Mouse (Mus musculus): ENCODE results near the gene Phldb3. TPM values are rescaled to one million over a fixed set of nuclear protein-coding genes. Genes with fewer than 3 reads are reported as not detected.

Gene Phldb3
- polyA plus RNA-seq, 1 experiment from 2014 or later: not detected

Other genes with a start within 250 kb of the Phldb3 start
- gene Kcnn4, start 240.5 kb upstream of the Phldb3 start, polyA plus RNA-seq (2016; fragmentation: Nextera tagmentation; extraction: Ambion mirVana): 3.3 and 4.0 TPM in 2 replicates
- 29.0 and 34.1 TPM in 2 replicates for gene Smg9, start 211.1 kb upstream of the Phldb3 start, polyA plus RNA-seq (2016; fragmentation: Nextera tagmentation; extraction: Ambion mirVana)
- not detected in 2 replicates for gene Irgc1, start 158.5 kb upstream of the Phldb3 start, polyA plus RNA-seq (2016; fragmentation: Nextera tagmentation; extraction: Ambion mirVana)
- gene Plaur, start 148.3 kb upstream of the Phldb3 start, polyA plus RNA-seq (2016; fragmentation: Nextera tagmentation; extraction: Ambion mirVana): 0.68 and 1.0 TPM in 2 replicates
- 10.0 and 18.3 TPM in 2 replicates for gene Cadm4, start 128.7 kb upstream of the Phldb3 start, polyA plus RNA-seq (2016; fragmentation: Nextera tagmentation; extraction: Ambion mirVana)
- gene Zfp428, start 103.8 kb upstream of the Phldb3 start, polyA plus RNA-seq (2016; fragmentation: Nextera tagmentation; extraction: Ambion mirVana): 116 and 127 TPM in 2 replicates
- 0.64 and 0.99 TPM in 2 replicates for gene AC161166.1, start 98.3 kb upstream of the Phldb3 start, polyA plus RNA-seq (2016; fragmentation: Nextera tagmentation; extraction: Ambion mirVana)
- 8.4 and 12.5 TPM in 2 replicates for gene Irgq, start 80.1 kb upstream of the Phldb3 start, polyA plus RNA-seq (2016; fragmentation: Nextera tagmentation; extraction: Ambion mirVana)
- 0.14 TPM in 1 of 2 replicates, not detected in the other for gene Pinlyp, start 64.6 kb upstream of the Phldb3 start, polyA plus RNA-seq (2016; fragmentation: Nextera tagmentation; extraction: Ambion mirVana)
- 149 and 160 TPM in 2 replicates for gene Xrcc1, start 64.5 kb upstream of the Phldb3 start, polyA plus RNA-seq (2016; fragmentation: Nextera tagmentation; extraction: Ambion mirVana)
- 22.8 and 24.1 TPM in 2 replicates for gene Ethe1, start 23.2 kb upstream of the Phldb3 start, polyA plus RNA-seq (2016; fragmentation: Nextera tagmentation; extraction: Ambion mirVana)
- 1.4 and 2.1 TPM in 2 replicates for gene Zfp575, start 23.1 kb upstream of the Phldb3 start, polyA plus RNA-seq (2016; fragmentation: Nextera tagmentation; extraction: Ambion mirVana)
- gene Lypd3, start 25.8 kb downstream of the Phldb3 start, polyA plus RNA-seq (2016; fragmentation: Nextera tagmentation; extraction: Ambion mirVana): 0.32 and 0.36 TPM in 2 replicates
- not detected in 2 replicates for gene Tex101, start 65.9 kb downstream of the Phldb3 start, polyA plus RNA-seq (2016; fragmentation: Nextera tagmentation; extraction: Ambion mirVana)
- not detected in 2 replicates for gene BC049730, start 98.5 kb downstream of the Phldb3 start, polyA plus RNA-seq (2016; fragmentation: Nextera tagmentation; extraction: Ambion mirVana)
- gene Gm4763, start 116.1 kb downstream of the Phldb3 start, polyA plus RNA-seq (2016; fragmentation: Nextera tagmentation; extraction: Ambion mirVana): not detected in 2 replicates
- gene Cd177, start 149.5 kb downstream of the Phldb3 start, polyA plus RNA-seq (2016; fragmentation: Nextera tagmentation; extraction: Ambion mirVana): not detected in 2 replicates
- gene Ceacam10, start 166.4 kb downstream of the Phldb3 start, polyA plus RNA-seq (2016; fragmentation: Nextera tagmentation; extraction: Ambion mirVana): not detected in 2 replicates